Mouse (Mus musculus) central nervous system, embryonic 14 days (tissue): ENCODE results near the gene Adh5. TPM values are rescaled to one million over a fixed set of nuclear protein-coding genes. Genes with fewer than 3 reads are reported as not detected.

Experiments
- polyA plus RNA-seq: library from polyadenylated mRNA; depleted of rRNA; stranded (reverse); fragments of >200 nt; gene quantifications from 2 replicates; pipeline ENCODE4 v1.2.3, GENCODE M21; 2012; rRNA removed

Gene Adh5
- polyA plus RNA-seq: 142 and 167 TPM in 2 replicates

DNA sequence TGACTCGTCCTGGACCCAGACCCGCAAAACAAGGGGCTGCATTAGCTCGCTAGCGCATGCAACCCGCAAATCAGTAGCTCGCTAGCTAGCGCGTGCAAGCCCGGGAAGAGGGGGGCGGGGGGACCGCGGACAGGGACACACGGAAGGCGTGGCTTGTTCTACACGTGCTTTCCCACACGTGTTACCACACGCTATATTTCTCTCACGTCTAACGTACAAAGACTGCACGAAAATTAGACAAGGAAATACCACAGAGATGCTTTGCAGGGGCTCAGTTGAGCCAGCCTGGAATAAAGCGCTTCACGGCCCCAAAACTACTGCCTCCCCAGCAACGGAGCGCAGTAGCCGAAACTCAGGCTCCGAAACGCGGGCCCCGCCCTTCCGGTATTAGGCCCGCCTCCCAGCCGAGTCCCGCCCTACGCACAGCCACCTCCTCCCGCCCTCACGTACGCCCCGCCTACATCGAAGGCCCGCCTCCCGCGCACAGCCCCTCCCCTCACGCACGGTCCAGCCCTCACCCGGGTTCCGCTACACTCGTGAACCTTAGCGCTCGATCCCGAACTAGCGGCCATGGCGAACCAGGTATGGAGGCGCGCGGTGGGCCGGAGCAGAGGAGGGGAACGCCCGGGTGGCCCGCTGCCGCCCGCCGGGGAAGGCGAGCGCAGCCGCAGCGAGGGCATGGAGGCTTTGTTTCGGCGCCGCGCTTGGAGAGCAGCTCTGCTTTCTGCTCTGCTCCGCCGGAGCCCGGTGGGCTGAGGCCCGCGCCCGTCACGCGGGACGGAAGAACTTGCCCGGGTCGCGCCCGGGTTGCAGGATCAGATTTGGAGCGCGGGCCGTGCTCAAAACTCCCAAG, at the start of gene Adh5:
Adh5 (plus strand) TSS at position 482 of the 853 bp plus-strand sequence.

DNA sequence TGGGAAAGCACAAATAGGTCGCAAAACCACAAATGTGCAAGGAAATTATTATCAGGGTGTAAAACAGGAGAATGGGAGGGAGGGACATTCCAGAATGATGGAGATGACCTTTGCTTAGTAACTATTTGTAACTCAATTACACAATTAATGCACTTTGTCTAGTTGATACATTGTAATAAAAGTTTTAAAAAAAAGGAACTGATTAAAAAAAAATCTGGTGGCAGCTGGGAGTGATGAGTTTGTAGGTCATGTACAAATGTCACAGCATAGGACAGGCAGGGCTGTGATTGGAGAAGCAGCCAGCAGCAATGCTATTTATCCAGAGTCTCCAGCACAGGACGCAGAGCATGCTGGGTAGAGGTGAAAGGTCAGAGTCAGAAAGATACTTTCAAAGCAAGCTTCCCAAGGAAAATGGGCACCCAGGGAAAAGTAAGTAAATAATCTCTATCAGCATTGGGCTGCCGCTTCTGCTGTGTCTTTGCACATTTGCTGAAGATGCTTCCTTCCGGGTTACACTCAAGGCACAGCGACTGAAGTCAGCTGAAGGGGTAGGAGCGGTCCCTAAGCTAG, 27.7 kb upstream of the Adh5 start, which contains the start of gene Adh4:
Adh4 (plus strand) TSS at position 346 of the 570 bp plus-strand sequence.

DNA sequence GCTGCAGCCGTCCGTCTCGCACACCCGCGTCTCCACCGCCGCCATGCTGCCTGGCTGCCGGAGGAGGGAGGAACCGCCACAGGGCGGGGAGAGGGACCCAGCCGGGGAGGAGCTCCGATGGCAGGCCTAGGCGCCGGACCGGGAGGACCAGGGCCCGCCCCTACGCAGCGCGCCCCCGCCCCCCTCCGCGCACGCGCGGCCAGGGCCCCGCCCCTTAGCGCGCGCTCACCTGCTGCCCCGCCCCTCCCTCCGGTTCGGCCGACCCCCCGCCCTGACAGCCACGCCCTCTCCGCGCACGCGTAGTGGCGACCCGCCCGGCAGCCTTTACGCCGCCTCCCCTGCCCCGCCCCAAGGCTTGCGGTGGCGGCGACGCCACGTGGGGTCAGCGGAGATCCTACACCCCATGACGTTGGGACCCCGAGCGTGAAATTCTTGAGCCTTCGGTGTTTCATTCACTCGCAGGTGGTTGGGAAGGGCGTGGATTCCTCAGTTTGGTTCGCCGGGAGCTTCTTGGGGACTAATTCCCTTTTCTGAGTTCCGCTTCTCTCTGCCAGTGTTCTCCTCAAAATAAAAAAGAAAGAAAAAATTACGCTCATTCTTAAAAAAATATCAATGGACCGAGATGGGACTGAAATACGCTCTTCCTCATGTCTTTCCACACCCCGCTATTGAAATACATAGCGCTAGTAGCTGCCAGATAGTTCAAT, 46.6 kb downstream of the Adh5 start, which contains the start of gene Metap1:
Metap1 (minus strand) TSS at position 189 of the 707 bp plus-strand sequence.

Other genes with a start within 250 kb of the Adh5 start
- not detected in 2 replicates for gene 4930579F01Rik, start 249.3 kb upstream of the Adh5 start, polyA plus RNA-seq
- gene Adh7, start 225.3 kb upstream of the Adh5 start, polyA plus RNA-seq: 0.37 and 0.74 TPM in 2 replicates
- 1.1 and 1.6 TPM in 2 replicates for gene Adh1, start 182.1 kb upstream of the Adh5 start, polyA plus RNA-seq
- gene Adh6a, start 129.8 kb upstream of the Adh5 start, polyA plus RNA-seq: not detected in 2 replicates
- gene Adh6b, start 101.3 kb upstream of the Adh5 start, polyA plus RNA-seq: 0.16 and 0.45 TPM in 2 replicates
- gene Adh4, start 27.6 kb upstream of the Adh5 start, polyA plus RNA-seq: not detected in 2 replicates
- 54.9 and 58.5 TPM in 2 replicates for gene Metap1, start 46.4 kb downstream of the Adh5 start, polyA plus RNA-seq
- 197 and 209 TPM in 2 replicates for gene Eif4e, start 83.1 kb downstream of the Adh5 start, polyA plus RNA-seq